Mouse (Mus musculus): ENCODE measurements around the gene Spty2d1.

GRCm38 (mm10) chr7:47025429-47025828 is 17.2 kb upstream of the Spty2d1 start:
- TF ChIP-seq CTCF (conservative IDR thresholded peaks at IDR 0.05; ENCODE audit: low read length), result no peak
- TF ChIP-seq NANOG (IDR thresholded peaks at IDR 0.05; ENCODE audit: borderline replicate concordance, low read length), result no peak
- TF ChIP-seq POU5F1 (IDR thresholded peaks at IDR 0.05; ENCODE audit: borderline replicate concordance, low read length), result no peak
